Mouse (Mus musculus): ENCODE results near the gene Appl2. TPM values are rescaled to one million over a fixed set of nuclear protein-coding genes. Genes with fewer than 3 reads are reported as not detected.

Appl2 gene
- 17.0 and 32.9 TPM in 2 replicates for polyA plus RNA-seq (2012; rRNA removed; ENCODE audit: low replicate concordance)

DNA sequence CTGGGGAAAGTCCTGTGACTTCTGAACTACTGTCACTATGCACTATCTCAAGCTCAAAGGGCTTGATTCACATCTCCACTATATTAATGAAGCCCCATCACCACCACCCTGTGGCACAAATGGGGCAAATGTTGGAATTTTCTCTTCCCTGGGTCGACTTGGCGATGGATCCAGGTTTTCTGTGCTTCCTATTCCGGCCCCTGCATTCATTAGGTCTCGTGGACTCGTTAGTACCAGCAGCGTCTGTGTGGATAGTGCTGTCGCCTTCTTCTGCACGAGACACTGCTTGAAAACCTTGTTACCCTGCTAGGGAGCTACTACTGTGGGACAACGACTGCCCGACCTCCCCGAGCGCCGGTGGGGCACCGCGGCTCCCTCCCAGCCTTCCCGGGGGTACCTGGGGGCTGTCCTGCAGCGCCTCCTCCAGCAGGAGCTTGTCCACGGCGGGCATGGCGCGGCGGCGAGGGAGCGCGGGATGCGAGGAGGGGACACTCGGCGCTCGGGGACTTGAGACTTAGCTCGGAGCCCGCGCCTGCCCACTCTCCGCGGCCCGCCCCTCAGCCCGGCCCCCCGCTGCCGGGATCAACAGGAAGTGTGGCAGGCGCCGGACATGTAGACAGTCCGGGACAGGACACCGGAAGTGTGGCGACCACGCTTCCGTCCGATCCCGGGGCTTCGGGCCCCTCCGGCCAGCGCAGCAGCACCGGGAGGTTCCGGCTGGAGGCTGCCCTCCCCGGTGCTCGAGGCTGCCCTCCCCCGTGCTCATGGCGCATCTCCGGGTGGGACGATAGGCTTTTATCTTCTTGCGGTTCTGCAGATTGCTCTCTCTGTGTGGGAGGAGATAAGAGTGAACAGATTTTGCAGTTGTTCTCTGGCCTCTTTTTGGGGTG lies at the start of gene Appl2:
Gene Appl2 (minus strand): TSS at position 608 of the 890 bp plus-strand sequence.

Other genes starting within 250 kb of the Appl2 start
- gene Aldh1l2, start 114.6 kb downstream of the Appl2 start, polyA plus RNA-seq (2012; rRNA removed; ENCODE audit: low replicate concordance), result 0.37 and 3.5 TPM in 2 replicates
- gene Washc4, start 105.0 kb downstream of the Appl2 start, polyA plus RNA-seq (2012; rRNA removed; ENCODE audit: low replicate concordance), result 3.1 and 6.1 TPM in 2 replicates
- gene 1500009L16Rik, start 74.1 kb upstream of the Appl2 start, polyA plus RNA-seq (2012; rRNA removed; ENCODE audit: low replicate concordance), result 0.77 and 2.5 TPM in 2 replicates